Mouse (Mus musculus): ENCODE results near the gene Lix1l.

- TF ChIP-seq POLR2A (IDR thresholded peaks at IDR 0.05; ENCODE audit: insufficient read length, low read depth): no peak
- no peak for TF ChIP-seq MAX (IDR thresholded peaks at IDR 0.05; ENCODE audit: low read depth)
- no peak for TF ChIP-seq USF1 (IDR thresholded peaks at IDR 0.05; ENCODE audit: low read depth)
- TF ChIP-seq MYOG (IDR thresholded peaks at IDR 0.05; ENCODE audit: control insufficient read depth in 1 of 3, insufficient read depth in 1 of 3, insufficient read length in 2 of 3, low read depth in 2 of 3): no peak
- TF ChIP-seq MYOD1 (IDR thresholded peaks at IDR 0.05; ENCODE audit: control insufficient read depth in 1 of 3, insufficient read length in 2 of 3, low read depth in 2 of 3): no peak
- no peak for TF ChIP-seq TCF3 (IDR thresholded peaks at IDR 0.05; ENCODE audit: insufficient read length, low read depth)
- TF ChIP-seq POLR2AphosphoS2 (IDR thresholded peaks at IDR 0.05; ENCODE audit: insufficient read length, low read depth): no peak
- TF ChIP-seq SRF (IDR thresholded peaks at IDR 0.05; ENCODE audit: control insufficient read depth, insufficient read length, low read depth): no peak
- no peak for TF ChIP-seq CEBPB (IDR thresholded peaks at IDR 0.05; ENCODE audit: insufficient read depth, poor library complexity, severe bottlenecking)
- no peak for TF ChIP-seq E2F4 (IDR thresholded peaks at IDR 0.05; ENCODE audit: insufficient read depth)
These were observed 68.9 kb downstream of the Lix1l start, which contains the start of gene Ankrd35 for GRCm38 (mm10) chr3:96669727-96670468.

Data from myocyte (in vitro differentiated cells).